Mouse (Mus musculus): Measurements from ENCODE around the gene Stard9. TPM values are rescaled to one million over a fixed set of nuclear protein-coding genes. Genes with fewer than 3 reads are reported as not detected.

Stard9 gene
- 100 to 1,000 TPM in 25 of 26 experiments, 10 to 100 TPM in 1; 77.3 to 761 (median 378) TPM for total RNA-seq (2018; cell fraction: chromatin; rRNA removed)
- total RNA-seq (2018; cell fraction: cytosol; rRNA removed): 10 to 100 TPM; 10.8 to 42.1 (median 25.8) TPM
- total RNA-seq (2018; cell fraction: nucleus; rRNA removed): 100 to 1,000 TPM in 19 of 26 experiments, 10 to 100 TPM in 7; 42.1 to 343 (median 147) TPM
- polyA plus RNA-seq (2018): 17.3 to 40.6 TPM (median 20.2 TPM) in 3 replicates

GRCm38 (mm10) chr2:120628886-120629735, at the start of gene Stard9:
Gene Stard9, plus strand, starts transcription at chr2:120629121.
- peaks cover 46% of the 10 kb centered on the region for H3K79me2 ChIP-seq (ENCODE audit: inconsistent target)
- peaks cover 13% of the 10 kb centered on the region; the same call in 1 of the 2 replicates for H3K36me3 ChIP-seq (ENCODE audit: inconsistent target)
- peak within 1 kb of the TSS; percentile 92 for H3K4me3 ChIP-seq (ENCODE audit: inconsistent target)
- WGBS (ENCODE audit: missing documents): 5% methylated on average over 36 of the region's 36 CpGs
- H3K27ac ChIP-seq: peak within 1 kb of the TSS; percentile 87

- H3K36me3 ChIP-seq (ENCODE audit: inconsistent target): peaks cover 63% of the 10 kb centered on the region
- no peak overlapping the region for H3K27ac ChIP-seq
- no peaks in the 10 kb centered on the region for H3K79me2 ChIP-seq (ENCODE audit: inconsistent target)
- no peak overlapping the region for H3K4me3 ChIP-seq (ENCODE audit: inconsistent target)
- WGBS (ENCODE audit: missing documents): 92% methylated on average over 5 of the region's 5 CpGs
These were observed 39.2 kb upstream of the Stard9 start for GRCm38 (mm10) chr2:120589759-120590158.

- Histone ChIP-seq H3K36me3 (ENCODE audit: inconsistent target) (peaks cover 66% of the 10 kb centered on the region), H3K27ac (no peak overlapping the region), H3K4me3 (ENCODE audit: inconsistent target) (no peak overlapping the region), H3K79me2 (ENCODE audit: inconsistent target) (no peaks in the 10 kb centered on the region)
- WGBS (ENCODE audit: missing documents): 100% methylated on average over 1 of the region's 1 CpGs
These were observed 36.7 kb upstream of the Stard9 start for GRCm38 (mm10) chr2:120592227-120592626.

GRCm38 (mm10) chr2:120597734-120598133, 31.2 kb upstream of the Stard9 start:
- peaks cover 66% of the 10 kb centered on the region for H3K36me3 ChIP-seq (ENCODE audit: inconsistent target)
- H3K4me3 ChIP-seq (ENCODE audit: inconsistent target): no peak overlapping the region
- H3K79me2 ChIP-seq (ENCODE audit: inconsistent target): no peaks in the 10 kb centered on the region
- WGBS (ENCODE audit: missing documents): 93% methylated on average over 2 of the region's 2 CpGs
- H3K27ac ChIP-seq: no peak overlapping the region

- 50% methylated on average over 4 of the region's 4 CpGs for WGBS (ENCODE audit: missing documents)
- Histone ChIP-seq H3K4me3 (ENCODE audit: inconsistent target) (no peak overlapping the region), H3K79me2 (ENCODE audit: inconsistent target) (no peaks in the 10 kb centered on the region), H3K27ac (no peak overlapping the region), H3K36me3 (ENCODE audit: inconsistent target) (peaks cover 56% of the 10 kb centered on the region)
These were observed 29.4 kb upstream of the Stard9 start for GRCm38 (mm10) chr2:120599506-120599905.

GRCm38 (mm10) chr2:120606021-120606690, 22.8 kb upstream of the Stard9 start:
- no peak overlapping the region for H3K27ac ChIP-seq
- no peak overlapping the region for H3K4me3 ChIP-seq (ENCODE audit: inconsistent target)
- peaks cover 11% of the 10 kb centered on the region; the same call in 1 of the 2 replicates for H3K36me3 ChIP-seq (ENCODE audit: inconsistent target)
- H3K79me2 ChIP-seq (ENCODE audit: inconsistent target): peaks cover 23% of the 10 kb centered on the region
- 91% methylated on average over 4 of the region's 6 CpGs for WGBS (ENCODE audit: missing documents)

GRCm38 (mm10) chr2:120608830-120609723, 19.8 kb upstream of the Stard9 start, which contains the start of the genes Haus2 and Lrrc57:
Gene Haus2, plus strand, starts transcription at chr2:120609383.
Gene Lrrc57, minus strand, starts transcription at chr2:120609520.
- under 1% methylated on average over 44 of the region's 52 CpGs for WGBS (ENCODE audit: missing documents)
- Histone ChIP-seq H3K27ac (peak within 1 kb of the TSS; percentile 78), H3K36me3 (ENCODE audit: inconsistent target) (0 out of 2 replicates have a peak, but pooled peaks cover 9% of the 10 kb centered on the region), H3K79me2 (ENCODE audit: inconsistent target) (peaks cover 31% of the 10 kb centered on the region), H3K4me3 (ENCODE audit: inconsistent target) (peak within 1 kb of the TSS; percentile 97)

GRCm38 (mm10) chr2:120616279-120617163, 12.4 kb upstream of the Stard9 start:
- Histone ChIP-seq H3K27ac (no peak overlapping the region), H3K79me2 (ENCODE audit: inconsistent target) (peaks cover 5% of the 10 kb centered on the region), H3K4me3 (ENCODE audit: inconsistent target) (no peak overlapping the region), H3K36me3 (ENCODE audit: inconsistent target) (peaks cover 34% of the 10 kb centered on the region; the same call in 1 of the 2 replicates)
- WGBS (ENCODE audit: missing documents): 82% methylated on average over 5 of the region's 5 CpGs

GRCm38 (mm10) chr2:120619538-120619937, 9.4 kb upstream of the Stard9 start:
- Histone ChIP-seq H3K79me2 (ENCODE audit: inconsistent target) (no peaks in the 10 kb centered on the region), H3K36me3 (ENCODE audit: inconsistent target) (peaks cover 28% of the 10 kb centered on the region; the same call in 1 of the 2 replicates), H3K4me3 (ENCODE audit: inconsistent target) (no peak overlapping the region), H3K27ac (no peak overlapping the region)
- 90% methylated on average over 1 of the region's 1 CpGs for WGBS (ENCODE audit: missing documents)

GRCm38 (mm10) chr2:120622920-120623319, 6.0 kb upstream of the Stard9 start:
- Histone ChIP-seq H3K79me2 (ENCODE audit: inconsistent target) (no peaks in the 10 kb centered on the region), H3K4me3 (ENCODE audit: inconsistent target) (no peak overlapping the region), H3K27ac (no peak overlapping the region), H3K36me3 (ENCODE audit: inconsistent target) (peaks cover 15% of the 10 kb centered on the region; the same call in 1 of the 2 replicates)

- Histone ChIP-seq H3K4me3 (ENCODE audit: inconsistent target) (peak overlapping the region; percentile 27), H3K27ac (peak overlapping the region; percentile 24; the same call in 1 of the 2 replicates), H3K36me3 (ENCODE audit: inconsistent target) (0 out of 2 replicates have a peak, but pooled peaks cover 6% of the 10 kb centered on the region), H3K79me2 (ENCODE audit: inconsistent target) (peaks cover 37% of the 10 kb centered on the region)
- 22% methylated on average over 8 of the region's 10 CpGs for WGBS (ENCODE audit: missing documents)
These were observed 650 bp upstream of the Stard9 start for GRCm38 (mm10) chr2:120628076-120628865.

GRCm38 (mm10) chr2:120630246-120630645, 1.3 kb downstream of the Stard9 start:
- peaks cover 24% of the 10 kb centered on the region; the same call in 1 of the 2 replicates for H3K36me3 ChIP-seq (ENCODE audit: inconsistent target)
- peak overlapping the region; percentile 92 for H3K4me3 ChIP-seq (ENCODE audit: inconsistent target)
- H3K27ac ChIP-seq: peak overlapping the region; percentile 87
- 96% methylated on average over 2 of the region's 2 CpGs for WGBS (ENCODE audit: missing documents)
- H3K79me2 ChIP-seq (ENCODE audit: inconsistent target): peaks cover 57% of the 10 kb centered on the region
